Mouse (Mus musculus): ENCODE measurements around the gene Nid1. TPM values are rescaled to one million over a fixed set of nuclear protein-coding genes. Genes with fewer than 3 reads are reported as not detected.
A peak's percentile ranks its signal among the peaks of the same experiment; 100 is the strongest.

Gene Nid1
- polyA plus RNA-seq, 1 experiment: 236 TPM

GRCm38 (mm10) chr13:13489861-13490260, 52.5 kb downstream of the Nid1 start:
- DNase-seq (ENCODE audit: low read depth): no peak

DNA sequence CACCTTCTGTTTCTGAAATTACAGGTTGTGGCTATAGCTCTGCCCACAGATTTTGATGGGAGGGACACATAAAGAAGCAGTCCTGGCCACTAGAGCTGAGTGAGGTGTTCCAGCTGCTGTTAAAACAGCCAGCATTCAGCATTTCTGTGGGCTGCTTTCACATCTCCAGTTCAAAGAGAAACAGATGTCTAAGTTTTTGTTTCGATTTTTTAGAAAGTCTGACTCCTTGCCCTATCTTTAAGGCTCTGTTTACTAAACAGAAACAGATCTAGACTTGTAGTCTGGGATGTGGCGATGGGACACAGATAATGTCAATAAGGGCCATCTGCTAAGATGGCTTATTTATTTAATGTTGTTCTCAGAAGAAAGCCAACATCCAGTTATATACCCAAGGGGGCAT, 54.8 kb downstream of the Nid1 start:
- DNase-seq (ENCODE audit: low read depth): no peak

GRCm38 (mm10) chr13:13493517-13493916, 56.2 kb downstream of the Nid1 start:
- no peak for DNase-seq (ENCODE audit: low read depth)

DNA sequence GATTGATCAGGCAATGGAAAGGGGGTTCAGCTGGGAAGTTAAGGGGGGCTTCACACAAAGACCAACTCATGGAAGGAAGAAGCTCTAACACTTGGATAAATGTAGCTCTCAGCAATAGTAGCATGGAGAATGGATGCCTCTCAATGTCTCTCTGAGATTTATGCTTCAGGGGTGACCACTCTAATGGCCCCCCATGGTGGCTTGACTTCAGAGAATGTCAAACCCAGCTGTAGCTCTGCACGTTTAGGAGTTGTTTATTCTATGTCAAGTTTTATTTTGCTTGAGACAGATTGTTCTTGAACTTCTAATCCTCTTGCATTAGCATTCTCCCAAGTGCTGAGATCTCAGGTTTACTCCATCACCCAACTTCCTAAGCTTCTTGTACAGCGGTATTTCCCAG, 60.7 kb downstream of the Nid1 start:
- DNase-seq (ENCODE audit: low read depth): no peak

- DNase-seq (ENCODE audit: low read depth): no peak
Measured at GRCm38 (mm10) chr13:13502406-13502805, 65.1 kb downstream of the Nid1 start.

DNA sequence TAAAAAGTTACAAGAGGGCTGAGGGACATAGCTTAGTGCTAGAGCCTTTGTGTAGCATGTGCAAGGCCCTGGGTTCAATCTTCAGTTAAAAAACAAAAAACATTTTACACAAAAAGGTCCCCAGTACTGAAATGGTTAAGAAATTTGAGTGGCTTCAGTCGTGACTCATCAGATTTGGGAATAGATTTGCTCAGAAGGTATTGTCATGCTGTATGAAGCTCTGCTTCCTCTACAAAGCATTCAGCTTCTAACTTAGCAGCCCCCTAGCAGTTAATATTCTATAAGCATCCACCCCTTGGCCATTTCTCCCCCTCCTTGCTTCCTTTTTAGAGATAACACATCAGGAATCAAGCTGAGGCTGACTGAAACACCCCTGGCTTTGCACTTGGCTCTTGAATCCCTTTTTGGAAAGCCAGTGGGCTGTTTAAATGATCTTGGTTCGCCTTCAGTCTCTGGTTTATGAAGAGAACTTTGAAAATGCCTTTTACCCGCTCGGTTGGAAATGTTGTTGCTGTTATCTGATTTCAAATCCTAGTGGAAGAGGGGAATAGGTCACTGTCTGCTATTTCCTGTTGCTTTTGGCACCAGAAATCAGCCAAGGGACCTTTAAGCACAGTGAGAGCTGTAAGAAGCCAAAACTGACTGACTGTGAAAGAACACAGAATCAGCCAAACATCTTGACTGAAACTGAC, 66.5 kb downstream of the Nid1 start:
- peak; percentile 73 for DNase-seq (ENCODE audit: low read depth)

- DNase-seq (ENCODE audit: low read depth): no peak
Measured at GRCm38 (mm10) chr13:13505063-13505462, 67.7 kb downstream of the Nid1 start.

GRCm38 (mm10) chr13:13506556-13506955, 69.2 kb downstream of the Nid1 start:
- peak; percentile 89 for DNase-seq (ENCODE audit: low read depth)

DNA sequence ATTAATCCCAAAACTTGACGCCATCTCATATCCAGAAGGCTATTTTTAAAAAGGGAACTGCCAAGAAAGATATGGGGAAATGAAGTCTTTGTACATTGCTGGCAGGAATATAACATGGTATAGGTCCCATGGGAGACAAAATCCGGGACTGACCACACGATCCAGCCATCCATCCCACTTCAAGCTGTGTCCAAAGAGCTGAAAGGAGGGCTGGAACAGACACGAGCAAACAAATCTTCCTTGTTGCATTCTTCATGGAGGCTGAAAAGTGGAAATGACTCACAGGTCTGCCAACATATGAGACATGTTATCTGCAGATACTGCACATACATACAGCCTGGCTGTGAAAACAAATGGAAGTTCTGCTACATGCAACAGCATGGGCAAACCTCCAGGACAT, 77.5 kb downstream of the Nid1 start:
- no peak for DNase-seq (ENCODE audit: low read depth)

GRCm38 (mm10) chr13:13516376-13517225, 79.2 kb downstream of the Nid1 start:
- DNase-seq (ENCODE audit: low read depth): no peak

- no peak for DNase-seq (ENCODE audit: low read depth)
Measured at GRCm38 (mm10) chr13:13518114-13518513, 80.8 kb downstream of the Nid1 start.

- no peak for DNase-seq (ENCODE audit: low read depth)
Measured at GRCm38 (mm10) chr13:13520436-13520835, 83.1 kb downstream of the Nid1 start.

DNA sequence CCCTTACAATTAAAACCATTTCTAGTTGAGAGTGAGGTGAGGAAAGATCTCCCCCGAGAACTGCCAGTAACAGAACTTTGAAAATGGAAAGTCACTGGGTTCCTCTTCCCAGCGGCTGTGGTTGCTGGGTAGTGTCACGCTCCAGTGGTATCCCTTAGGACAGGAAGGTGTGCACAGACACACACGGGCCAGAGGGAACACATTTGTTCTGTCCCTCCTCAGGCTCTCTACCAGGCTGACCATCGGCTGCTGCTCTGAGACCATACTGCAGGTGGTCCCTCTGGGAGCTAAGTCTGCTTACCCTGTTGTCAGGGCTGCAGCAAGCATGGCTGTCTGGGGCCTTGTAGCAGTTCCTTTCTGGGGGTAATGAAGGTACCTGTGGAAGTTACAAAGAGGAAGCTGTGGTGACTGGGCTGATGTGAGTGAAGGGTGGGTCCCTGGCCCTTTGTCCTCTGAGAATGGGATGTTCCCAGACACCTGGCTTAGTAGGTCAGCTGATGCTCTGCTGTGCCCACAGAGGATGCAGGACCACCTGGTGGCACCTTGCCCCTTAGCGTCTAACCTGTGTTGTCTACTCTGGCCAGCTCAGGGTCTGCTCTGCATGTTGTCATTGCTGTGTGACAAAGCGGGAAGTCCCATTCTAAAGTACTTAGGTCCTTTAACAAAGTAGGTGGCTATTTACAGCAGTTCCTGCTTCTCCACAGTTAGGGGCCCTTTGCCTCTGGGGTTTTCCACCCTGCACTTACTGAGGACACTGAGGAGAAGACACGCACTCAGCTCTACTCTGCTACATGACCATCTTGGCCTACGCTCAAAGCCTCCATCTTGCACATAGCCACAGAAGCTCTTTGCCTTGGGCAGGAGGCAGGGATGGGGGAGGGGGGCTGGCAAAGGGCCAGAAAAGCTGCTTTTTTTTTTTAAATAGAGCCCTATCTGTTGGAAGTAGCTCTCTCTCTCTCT, 86.6 kb downstream of the Nid1 start:
- no peak for DNase-seq (ENCODE audit: low read depth)

- DNase-seq (ENCODE audit: low read depth): no peak
Measured at GRCm38 (mm10) chr13:13525205-13525604, 87.9 kb downstream of the Nid1 start.

- DNase-seq (ENCODE audit: low read depth): no peak
Measured at GRCm38 (mm10) chr13:13525877-13526276, 88.5 kb downstream of the Nid1 start.

- peak; percentile 88 for DNase-seq (ENCODE audit: low read depth)
Measured at GRCm38 (mm10) chr13:13529115-13529542, 91.8 kb downstream of the Nid1 start.

DNA sequence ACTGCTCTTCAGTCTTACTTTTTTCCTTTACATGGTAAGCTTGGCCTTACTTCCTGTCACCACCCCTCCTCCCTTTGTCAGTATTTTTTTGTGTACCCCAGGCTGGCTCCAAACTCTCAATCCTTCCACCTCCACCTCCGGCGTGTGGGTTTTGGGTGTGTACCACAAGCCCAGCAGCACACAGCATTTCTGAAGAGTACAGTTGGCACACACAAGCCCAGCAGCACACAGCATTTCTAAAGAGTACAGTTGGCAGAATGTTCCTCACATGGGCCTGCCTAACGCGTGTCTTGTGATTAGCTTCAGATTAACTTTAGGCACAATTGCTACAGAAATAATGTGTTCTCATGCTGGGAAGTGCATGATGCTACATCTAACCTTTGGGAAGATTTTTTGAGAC, 93.6 kb downstream of the Nid1 start:
- DNase-seq (ENCODE audit: low read depth): peak; percentile 66

GRCm38 (mm10) chr13:13531923-13532322, 94.6 kb downstream of the Nid1 start:
- DNase-seq (ENCODE audit: low read depth): no peak

- DNase-seq (ENCODE audit: low read depth): no peak
Measured at GRCm38 (mm10) chr13:13536555-13536954, 99.2 kb downstream of the Nid1 start.

DNA sequence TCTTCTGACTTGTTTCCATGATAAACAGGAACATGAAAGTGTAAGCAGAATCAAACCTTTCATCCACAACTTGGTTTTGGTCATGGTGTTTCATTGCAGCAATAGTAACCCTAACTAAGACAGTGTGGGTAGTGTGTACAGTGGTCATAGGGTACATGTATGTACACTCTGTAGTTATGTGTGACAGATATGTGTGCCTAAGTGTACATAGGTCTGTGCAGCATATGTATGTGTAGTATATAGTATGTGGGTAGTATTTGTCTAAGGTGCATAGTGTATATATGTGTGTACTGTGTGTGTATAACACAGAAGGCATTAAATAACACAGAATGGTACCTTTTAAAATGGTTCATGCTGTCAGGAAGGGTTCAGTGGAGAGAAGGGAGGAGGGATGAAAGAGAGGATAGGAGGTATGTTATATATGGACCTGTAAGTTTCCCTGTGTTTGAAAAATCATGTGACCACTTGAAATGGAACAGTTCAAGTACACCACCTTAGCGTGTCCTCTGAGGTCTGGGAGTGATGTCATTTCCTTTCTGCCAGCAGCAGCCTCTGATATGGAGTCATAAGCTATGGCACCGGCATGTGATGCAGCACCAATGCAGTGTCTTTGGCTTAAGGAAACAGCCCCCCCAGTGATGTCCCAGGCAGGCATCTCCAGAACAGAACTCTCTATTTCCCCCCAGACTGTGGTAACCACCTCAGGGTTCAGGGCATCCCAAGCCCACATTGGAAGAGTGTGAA, 100.1 kb downstream of the Nid1 start:
- no peak for DNase-seq (ENCODE audit: low read depth)

GRCm38 (mm10) chr13:13538585-13539300, 101.4 kb downstream of the Nid1 start:
- no peak for DNase-seq (ENCODE audit: low read depth)

All from gonadal fat pad, adult 2 months (tissue).